Mouse (Mus musculus): ENCODE measurements at regions not wholly inside any gene's neighbourhood (a gene's known extent, or its start where the extent isn't known, plus 50 kb on each side); places are given as distances from the start of the nearest gene placed in this dataset.
A peak's percentile ranks its signal among the peaks of the same experiment; 100 is the strongest.

- no peak for DNase-seq
Observed at GRCm38 (mm10) chrX:13224902-13225301, 55.9 kb upstream of the Ddx3x start.

- DNase-seq, result no peak
Observed at GRCm38 (mm10) chrX:13226429-13226828, 54.3 kb upstream of the Ddx3x start.

- peak; percentile 37 for DNase-seq
Observed at GRCm38 (mm10) chrX:13229891-13230614, 50.7 kb upstream of the Ddx3x start.

GRCm38 (mm10) chrX:13230615-13231179, 50.1 kb upstream of the Ddx3x start:
- DNase-seq, result peak; percentile 86

All from kidney, adult 18-20 months (tissue).